Mouse (Mus musculus) hindbrain, embryonic 11.5 days (tissue): ENCODE data around the gene 4933406M09Rik. TPM values are rescaled to one million over a fixed set of nuclear protein-coding genes. Genes with fewer than 3 reads are reported as not detected.

ENCODE experiments used
- ATAC-seq: fragments of 200-750 bp; cut with Nextera tagmentation; 2 replicates; pipeline ENCODE4 v1.8.0; 2017; ENCODE audit warnings: mild to moderate bottlenecking, moderate TSS enrichment, moderate library complexity; ENCODE audit not compliant: low FRiP score
- DNase-seq: peaks from one replicate; pipeline ENCODE4 v3.0.0-alpha.2; 2015; ENCODE audit warnings: low spot score
- H3K27ac ChIP-seq: fragments of 300-500 bp; sonication (generic); 2 replicates; pipeline ENCODE4 v1.5.1; 2014; ENCODE audit warnings: mild to moderate bottlenecking, low read depth, low read length
- H3K27me3 ChIP-seq: fragments of 300-500 bp; sonication (generic); 2 replicates; pipeline ENCODE4 v1.6.1; 2014; ENCODE audit warnings: mild to moderate bottlenecking, low read length, moderate library complexity, mixed read lengths; ENCODE audit not compliant: control insufficient read depth, insufficient read depth
- H3K36me3 ChIP-seq: fragments of 300-500 bp; sonication (generic); 2 replicates; pipeline ENCODE4 v1.6.1; 2014; ENCODE audit warnings: mild to moderate bottlenecking, low read length, moderate library complexity, mixed read lengths; ENCODE audit not compliant: control insufficient read depth, insufficient read depth
- H3K4me1 ChIP-seq: fragments of 300-500 bp; sonication (generic); replicated peaks from 2 replicates; pipeline ENCODE4 v1.6.1; 2014; ENCODE audit warnings: low read length, mixed read lengths; ENCODE audit not compliant: control insufficient read depth, insufficient read depth
- H3K4me2 ChIP-seq: fragments of 300-500 bp; sonication (generic); replicated peaks from 2 replicates; pipeline ENCODE4 v1.6.1; 2014; ENCODE audit warnings: mild to moderate bottlenecking, low read depth, low read length
- H3K4me3 ChIP-seq: fragments of 300-500 bp; sonication (generic); 2 replicates; pipeline ENCODE4 v1.5.1; 2014; ENCODE audit warnings: low read depth, low read length
- H3K9ac ChIP-seq: fragments of 300-500 bp; sonication (generic); 2 replicates; pipeline ENCODE4 v1.6.1; 2014; ENCODE audit warnings: low read depth, low read length
- H3K9me3 ChIP-seq: fragments of 300-500 bp; sonication (generic); 2 replicates; pipeline ENCODE4 v1.6.1; 2016; ENCODE audit warnings: low read length; ENCODE audit not compliant: control insufficient read depth
- WGBS: fragments of 180-500 bp; shearing (Covaris S2); extraction: QIAGEN DNeasy Blood & Tissue Kit; methylation state at CpG from one replicate; pipeline ENCODE4 v1.1.7; 2014; 5-methylcytosine and 5-hydroxymethylcytosine counted together
- polyA plus RNA-seq: library from polyadenylated mRNA; unstranded; fragments of >200 nt; fragmentation: Nextera tagmentation; extraction: Ambion mirVana; gene quantifications from 2 replicates; pipeline ENCODE4 v1.2.1, GENCODE M21; 2014

4933406M09Rik gene
- polyA plus RNA-seq, 1 experiment from 2014 or later: not detected

- Histone ChIP-seq H3K4me1 (no peaks in the 10 kb centered on the region), H3K9me3 (no peaks in the 10 kb centered on the region), H3K27me3 (no peaks in the 10 kb centered on the region), H3K4me2 (no peak overlapping the region), H3K4me3 (no peak overlapping the region), H3K27ac (no peak overlapping the region), H3K9ac (no peak overlapping the region), H3K36me3 (0 out of 2 replicates have a peak, but pooled peaks cover 4% of the 10 kb centered on the region)
- ATAC-seq: no peak
- no peak for DNase-seq
- 82% methylated on average over 4 of the region's 4 CpGs for whole genome bisulfite sequencing
Observed at GRCm38 (mm10) chr1:134363194-134363593, 22.5 kb upstream of the 4933406M09Rik start.

GRCm38 (mm10) chr1:134365491-134365890 lies 20.2 kb upstream of the 4933406M09Rik start:
- no peak overlapping the region for H3K9ac ChIP-seq
- no peaks in the 10 kb centered on the region for H3K36me3 ChIP-seq
- no peak for DNase-seq
- no peak overlapping the region for H3K4me3 ChIP-seq
- H3K4me2 ChIP-seq: no peak overlapping the region
- H3K4me1 ChIP-seq: no peaks in the 10 kb centered on the region
- no peak overlapping the region for H3K27ac ChIP-seq
- whole genome bisulfite sequencing: 68% methylated on average over 5 of the region's 5 CpGs
- ATAC-seq: no peak
- no peaks in the 10 kb centered on the region for H3K9me3 ChIP-seq
- H3K27me3 ChIP-seq: no peaks in the 10 kb centered on the region

- Histone ChIP-seq H3K4me2 (no peak overlapping the region), H3K27ac (no peak overlapping the region), H3K36me3 (no peaks in the 10 kb centered on the region), H3K9me3 (no peaks in the 10 kb centered on the region), H3K27me3 (no peaks in the 10 kb centered on the region), H3K4me1 (no peaks in the 10 kb centered on the region), H3K4me3 (no peak overlapping the region), H3K9ac (no peak overlapping the region)
- DNase-seq (peak; percentile 53), ATAC-seq (no peak)
- 55% methylated on average over 9 of the region's 9 CpGs for WGBS
Observed at GRCm38 (mm10) chr1:134368777-134369337, 16.9 kb upstream of the 4933406M09Rik start.

GRCm38 (mm10) chr1:134374124-134374523 lies 11.6 kb upstream of the 4933406M09Rik start:
- no peak overlapping the region for H3K4me3 ChIP-seq
- no peak for ATAC-seq
- H3K4me1 ChIP-seq: no peaks in the 10 kb centered on the region
- no peaks in the 10 kb centered on the region for H3K27me3 ChIP-seq
- no peak overlapping the region for H3K4me2 ChIP-seq
- no peak for DNase-seq
- H3K9me3 ChIP-seq: no peaks in the 10 kb centered on the region
- H3K27ac ChIP-seq: no peak overlapping the region
- H3K36me3 ChIP-seq: no peaks in the 10 kb centered on the region
- no peak overlapping the region for H3K9ac ChIP-seq
- 77% methylated on average over 2 of the region's 2 CpGs for WGBS

- DNase-seq: no peak
- no peak for ATAC-seq
- no peaks in the 10 kb centered on the region for H3K9me3 ChIP-seq
- H3K9ac ChIP-seq: no peak overlapping the region
- no peaks in the 10 kb centered on the region; the same call in 1 of the 2 replicates for H3K27me3 ChIP-seq
- H3K27ac ChIP-seq: no peak overlapping the region
- no peaks in the 10 kb centered on the region for H3K4me1 ChIP-seq
- 79% methylated on average over 2 of the region's 2 CpGs for WGBS
- no peaks in the 10 kb centered on the region for H3K36me3 ChIP-seq
- no peak overlapping the region for H3K4me3 ChIP-seq
- no peak overlapping the region for H3K4me2 ChIP-seq
Observed at GRCm38 (mm10) chr1:134381051-134381450, 4.7 kb upstream of the 4933406M09Rik start.

- WGBS: 14% methylated on average over 19 of the region's 19 CpGs
- H3K4me2 ChIP-seq: peak overlapping the region; percentile 26
- DNase-seq: peak; percentile 34
- no peaks in the 10 kb centered on the region; the same call in 1 of the 2 replicates for H3K27me3 ChIP-seq
- ATAC-seq: no peak
- no peak overlapping the region for H3K9ac ChIP-seq
- H3K9me3 ChIP-seq: no peaks in the 10 kb centered on the region
- H3K4me3 ChIP-seq: 0 out of 2 replicates have a peak overlapping the region, but pooled peaks have one; percentile 6
- no peaks in the 10 kb centered on the region for H3K36me3 ChIP-seq
- H3K27ac ChIP-seq: no peak overlapping the region
- no peaks in the 10 kb centered on the region for H3K4me1 ChIP-seq
Observed at GRCm38 (mm10) chr1:134381795-134382625, 3.7 kb upstream of the 4933406M09Rik start.

- Histone ChIP-seq H3K36me3 (no peaks in the 10 kb centered on the region), H3K27me3 (no peaks in the 10 kb centered on the region; the same call in 1 of the 2 replicates), H3K4me1 (no peaks in the 10 kb centered on the region), H3K9ac (no peak overlapping the region), H3K4me3 (no peak overlapping the region), H3K9me3 (no peaks in the 10 kb centered on the region), H3K4me2 (no peak overlapping the region), H3K27ac (no peak overlapping the region)
- DNase-seq: no peak
- no peak for ATAC-seq
- WGBS: 94% methylated on average over 4 of the region's 4 CpGs
Observed at GRCm38 (mm10) chr1:134384581-134384980, 1.2 kb upstream of the 4933406M09Rik start.

- no peaks in the 10 kb centered on the region for H3K4me1 ChIP-seq
- H3K9ac ChIP-seq: no peak overlapping the region
- no peak overlapping the region for H3K4me3 ChIP-seq
- no peaks in the 10 kb centered on the region for H3K9me3 ChIP-seq
- ATAC-seq (no peak), DNase-seq (no peak)
- H3K27ac ChIP-seq: no peak overlapping the region
- H3K36me3 ChIP-seq: no peaks in the 10 kb centered on the region
- H3K27me3 ChIP-seq: no peaks in the 10 kb centered on the region; the same call in 1 of the 2 replicates
- no peak overlapping the region for H3K4me2 ChIP-seq
Observed at GRCm38 (mm10) chr1:134385176-134385575, 564 bp upstream of the 4933406M09Rik start.

- Histone ChIP-seq H3K4me3 (no peak overlapping the region), H3K4me2 (no peak overlapping the region), H3K36me3 (no peaks in the 10 kb centered on the region), H3K27ac (no peak overlapping the region), H3K27me3 (no peaks in the 10 kb centered on the region), H3K9ac (no peak overlapping the region), H3K9me3 (no peaks in the 10 kb centered on the region), H3K4me1 (no peaks in the 10 kb centered on the region)
- 59% methylated on average over 5 of the region's 5 CpGs for WGBS
- ATAC-seq (no peak), DNase-seq (no peak)
Observed at GRCm38 (mm10) chr1:134393827-134394226, 8.1 kb downstream of the 4933406M09Rik start.
